Mouse (Mus musculus) erythroid progenitor cell, adult 5-6 weeks (primary cell): Measurements from ENCODE around the gene BC049715. TPM values are rescaled to one million over a fixed set of nuclear protein-coding genes. Genes with fewer than 3 reads are reported as not detected.
"Not testable (repeated sequence)": the region's sequence is repeated elsewhere in the genome, so short reads cannot be mapped to it uniquely, and the experiment has no call there.

Source experiments
- ATAC-seq: replicated peaks from 2 replicates; pipeline ENCODE4 v1.8.0; 2016; ENCODE audit warnings: moderate number of reproducible peaks, mild to moderate bottlenecking, moderate TSS enrichment, inconsistent platforms; ENCODE audit not compliant: poor library complexity, low FRiP score, severe bottlenecking
- total RNA-seq, 2 experiments: library from RNA; stranded (forward) in 1 of 2; stranded (reverse) in 1 of 2; fragments of 150-400 nt in 1 of 2; fragments of 186-747, 209-891 nt in 1 of 2; gene quantifications; 2 replicates each; pipeline versions ENCODE4 v1.2.3 to v1.2.4; 2015 to 2017; ENCODE audit warnings: low replicate concordance in 2 of 2

Gene BC049715
- total RNA-seq, 2 experiments from 2014 or later = 0.91 to 6.3 TPM

- ATAC-seq = no peak
Measured at GRCm38 (mm10) chr6:136883961-136884360, 56.5 kb downstream of the BC049715 start.

DNA sequence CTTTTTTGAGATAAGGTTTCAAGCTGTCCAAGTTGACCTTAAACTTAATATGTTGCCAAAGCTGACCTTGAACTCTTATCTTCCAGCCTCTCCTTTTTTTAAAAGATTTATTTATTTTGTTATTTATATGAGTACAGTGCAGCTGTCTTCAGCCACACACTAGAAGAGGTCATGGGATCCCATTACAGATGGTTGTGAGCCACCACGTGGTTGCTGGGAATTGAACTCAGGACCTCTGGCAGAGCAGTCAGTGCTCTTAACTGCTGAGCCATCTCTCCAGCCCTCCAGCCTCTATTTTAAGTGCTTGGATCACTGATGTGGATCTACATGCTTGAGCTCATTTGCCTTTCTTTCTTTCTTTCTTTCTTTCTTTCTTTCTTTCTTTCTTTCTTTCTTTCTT is 57.3 kb downstream of the BC049715 start:
- ATAC-seq = not testable (repeated sequence)

- ATAC-seq = no peak
Measured at GRCm38 (mm10) chr6:136887854-136888253, 60.4 kb downstream of the BC049715 start.

GRCm38 (mm10) chr6:136889067-136889466 is 61.6 kb downstream of the BC049715 start:
- ATAC-seq = no peak

- ATAC-seq = no peak
Measured at GRCm38 (mm10) chr6:136889554-136889953, 62.1 kb downstream of the BC049715 start.

Other genes starting within 250 kb of the BC049715 start
- gene Plbd1, start 165.7 kb upstream of the BC049715 start, total RNA-seq (2015; ENCODE audit: low replicate concordance) = 31.0 and 37.7 TPM in 2 replicates
- 17.2 and 24.4 TPM in 2 replicates for gene Plbd1, start 165.7 kb upstream of the BC049715 start, total RNA-seq (2017; ENCODE audit: low replicate concordance)
- gene Gucy2c, start 45.9 kb upstream of the BC049715 start, total RNA-seq (2015; ENCODE audit: low replicate concordance) = not detected in 2 replicates
- not detected in 2 replicates for gene Gucy2c, start 45.9 kb upstream of the BC049715 start, total RNA-seq (2017; ENCODE audit: low replicate concordance)
- 82.5 and 87.6 TPM in 2 replicates for gene Hist4h4, start 23.2 kb upstream of the BC049715 start, total RNA-seq (2015; ENCODE audit: low replicate concordance)
- 74.3 and 120 TPM in 2 replicates for gene Hist4h4, start 23.2 kb upstream of the BC049715 start, total RNA-seq (2017; ENCODE audit: low replicate concordance)
- 51.1 and 55.5 TPM in 2 replicates for gene H2afj, start 19.4 kb upstream of the BC049715 start, total RNA-seq (2015; ENCODE audit: low replicate concordance)
- gene H2afj, start 19.4 kb upstream of the BC049715 start, total RNA-seq (2017; ENCODE audit: low replicate concordance) = 33.1 and 75.9 TPM in 2 replicates
- gene Wbp11, start 607 bp downstream of the BC049715 start, total RNA-seq (2015; ENCODE audit: low replicate concordance) = 103 and 123 TPM in 2 replicates
- 116 and 132 TPM in 2 replicates for gene Wbp11, start 607 bp downstream of the BC049715 start, total RNA-seq (2017; ENCODE audit: low replicate concordance)
- not detected in 2 replicates for gene Smco3, start 7.8 kb downstream of the BC049715 start, total RNA-seq (2015; ENCODE audit: low replicate concordance)
- gene Smco3, start 7.8 kb downstream of the BC049715 start, total RNA-seq (2017; ENCODE audit: low replicate concordance) = not detected in 2 replicates
- gene Art4, start 30.1 kb downstream of the BC049715 start, total RNA-seq (2015; ENCODE audit: low replicate concordance) = 89.7 and 101 TPM in 2 replicates
- gene Art4, start 30.1 kb downstream of the BC049715 start, total RNA-seq (2017; ENCODE audit: low replicate concordance) = 123 and 147 TPM in 2 replicates
- gene Mgp, start 48.2 kb downstream of the BC049715 start, total RNA-seq (2015; ENCODE audit: low replicate concordance) = not detected in 2 replicates
- gene Mgp, start 48.2 kb downstream of the BC049715 start, total RNA-seq (2017; ENCODE audit: low replicate concordance) = 1.4 TPM in 1 of 2 replicates, not detected in the other
- gene Erp27, start 94.6 kb downstream of the BC049715 start, total RNA-seq (2015; ENCODE audit: low replicate concordance) = not detected in 2 replicates
- gene Erp27, start 94.6 kb downstream of the BC049715 start, total RNA-seq (2017; ENCODE audit: low replicate concordance) = not detected in 2 replicates
- not detected in 2 replicates for gene Pde6h, start 96.2 kb downstream of the BC049715 start, total RNA-seq (2015; ENCODE audit: low replicate concordance)
- 0.51 TPM in 1 of 2 replicates, not detected in the other for gene Pde6h, start 96.2 kb downstream of the BC049715 start, total RNA-seq (2017; ENCODE audit: low replicate concordance)
- gene Arhgdib, start 114.3 kb downstream of the BC049715 start, total RNA-seq (2015; ENCODE audit: low replicate concordance) = 616 and 634 TPM in 2 replicates
- gene Arhgdib, start 114.3 kb downstream of the BC049715 start, total RNA-seq (2017; ENCODE audit: low replicate concordance) = 160 and 179 TPM in 2 replicates